Mouse (Mus musculus): ENCODE measurements around the gene Nadk2. TPM values are rescaled to one million over a fixed set of nuclear protein-coding genes. Genes with fewer than 3 reads are reported as not detected.

The Nadk2 gene
- polyA plus RNA-seq, 1 experiment from 2014 or later: 51.9 TPM

DNA sequence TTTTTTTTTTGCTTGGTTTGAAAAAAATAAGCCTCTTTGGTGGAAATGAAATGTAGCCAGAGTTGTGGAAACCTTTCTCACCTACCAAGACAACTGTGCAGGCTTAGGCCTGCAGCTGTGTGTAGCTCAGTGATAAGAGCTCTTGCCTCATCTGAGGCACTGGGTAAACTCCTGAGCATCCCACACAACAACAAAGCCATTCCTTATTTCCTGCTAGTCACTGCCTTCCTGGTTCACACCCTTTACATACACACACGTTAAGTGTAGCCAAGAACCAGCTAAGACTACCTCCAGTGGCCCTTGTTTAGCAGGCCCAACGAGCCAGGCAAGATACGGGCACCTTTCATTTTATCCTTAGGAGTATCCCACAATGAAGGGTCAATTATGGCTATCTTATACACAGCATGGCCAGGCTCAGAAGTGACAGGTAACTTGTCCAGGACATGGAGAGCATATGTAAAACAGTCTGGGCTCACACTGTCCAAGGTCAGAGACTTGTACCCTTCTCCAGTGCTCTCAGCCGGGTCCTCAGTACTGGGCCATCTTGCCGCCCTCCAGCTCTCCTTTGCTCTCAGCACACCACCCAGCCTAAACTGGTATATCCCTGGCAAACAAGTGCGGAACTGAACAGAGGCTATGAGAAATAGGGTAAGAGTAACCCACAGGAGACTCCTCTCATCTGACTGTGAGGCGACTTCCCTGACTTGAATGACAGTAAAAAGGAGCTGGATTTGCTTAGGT lies 56.2 kb downstream of the Nadk2 start:
- peaks cover 4% of the 10 kb centered on the region for H3K36me3 ChIP-seq (replicated peaks; ENCODE audit: control insufficient read depth, insufficient read depth, low read depth, low read length)

DNA sequence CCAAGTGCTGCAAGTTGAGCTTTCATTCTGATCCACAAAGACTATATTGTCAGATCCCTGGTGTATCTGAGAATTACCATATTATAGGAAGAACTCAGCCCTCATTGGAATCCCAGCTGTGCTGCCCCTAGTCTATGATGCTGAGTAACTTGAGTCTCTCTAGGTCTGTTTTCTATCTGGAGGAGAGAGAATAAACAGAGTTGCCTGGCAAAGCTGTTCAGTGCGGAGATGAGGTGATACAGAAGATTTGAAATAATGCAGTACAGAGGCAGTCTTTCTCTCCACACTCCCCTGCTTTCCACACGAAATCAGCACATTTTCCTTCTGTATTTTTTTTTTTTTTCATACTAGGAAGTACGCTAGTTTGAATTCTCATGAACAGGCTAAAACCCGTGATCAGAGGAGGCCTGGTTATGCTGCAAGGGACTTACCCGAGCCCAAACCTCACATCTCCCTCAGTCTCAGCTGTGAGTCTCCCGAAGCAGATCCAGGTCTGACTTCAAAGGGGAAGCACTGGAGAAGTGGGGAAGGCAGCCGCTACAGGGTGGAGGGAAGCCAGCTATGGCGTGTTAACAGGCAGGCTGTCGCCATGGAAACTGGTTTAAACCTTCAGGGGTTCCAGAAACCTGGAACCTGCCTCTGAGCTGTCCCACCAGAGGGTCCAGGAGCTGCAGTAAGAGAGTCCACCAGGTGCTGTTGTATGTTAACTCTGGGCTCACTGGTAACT lies 59.9 kb downstream of the Nadk2 start:
- Histone ChIP-seq H3K4me3 (ENCODE audit: low read depth, low read length) (no peak overlapping the region), H3K4me1 (ENCODE audit: control insufficient read depth, insufficient read depth, low read length) (no peaks in the 10 kb centered on the region), H3K27me3 (ENCODE audit: control insufficient read depth, insufficient read depth, low read length) (no peaks in the 10 kb centered on the region), H3K4me2 (ENCODE audit: low read depth, low read length) (no peak overlapping the region), H3K36me3 (replicated peaks; ENCODE audit: control insufficient read depth, insufficient read depth, low read depth, low read length) (peaks cover 4% of the 10 kb centered on the region), H3K9me3 (replicated peaks; ENCODE audit: control insufficient read depth, low read length) (no peaks in the 10 kb centered on the region), H3K9ac (replicated peaks; ENCODE audit: low read length) (no peak overlapping the region), H3K27ac (replicated peaks; ENCODE audit: low read depth, low read length) (no peak overlapping the region)
- peak; percentile 41 for DNase-seq (ENCODE audit: low spot score)
- WGBS: 76% methylated on average over 9 of the region's 9 CpGs
- no peak for ATAC-seq (replicated peaks; ENCODE audit: insufficient number of reproducible peaks, low FRiP score, low TSS enrichment, low read depth)

More for the DNA sequence above, 56.2 kb downstream of the Nadk2 start:
- WGBS: 91% methylated on average over 7 of the region's 7 CpGs
- DNase-seq (ENCODE audit: low spot score): no peak
- no peaks in the 10 kb centered on the region for H3K27me3 ChIP-seq (ENCODE audit: control insufficient read depth, insufficient read depth, low read length)
- H3K4me1 ChIP-seq (ENCODE audit: control insufficient read depth, insufficient read depth, low read length): no peaks in the 10 kb centered on the region
- no peaks in the 10 kb centered on the region for H3K9me3 ChIP-seq (replicated peaks; ENCODE audit: control insufficient read depth, low read length)
- ATAC-seq (replicated peaks; ENCODE audit: insufficient number of reproducible peaks, low FRiP score, low TSS enrichment, low read depth): no peak
- no peak overlapping the region for H3K9ac ChIP-seq (replicated peaks; ENCODE audit: low read length)
- no peak overlapping the region for H3K4me2 ChIP-seq (ENCODE audit: low read depth, low read length)
- no peak overlapping the region for H3K27ac ChIP-seq (replicated peaks; ENCODE audit: low read depth, low read length)
- H3K4me3 ChIP-seq (ENCODE audit: low read depth, low read length): no peak overlapping the region

- Histone ChIP-seq H3K27me3 (ENCODE audit: control insufficient read depth, insufficient read depth, low read length) (no peaks in the 10 kb centered on the region), H3K27ac (replicated peaks; ENCODE audit: low read depth, low read length) (no peak overlapping the region), H3K36me3 (replicated peaks; ENCODE audit: control insufficient read depth, insufficient read depth, low read depth, low read length) (peaks cover 7% of the 10 kb centered on the region), H3K4me1 (ENCODE audit: control insufficient read depth, insufficient read depth, low read length) (no peaks in the 10 kb centered on the region), H3K9ac (replicated peaks; ENCODE audit: low read length) (no peak overlapping the region), H3K4me3 (ENCODE audit: low read depth, low read length) (no peak overlapping the region), H3K9me3 (replicated peaks; ENCODE audit: control insufficient read depth, low read length) (no peaks in the 10 kb centered on the region), H3K4me2 (ENCODE audit: low read depth, low read length) (no peak overlapping the region)
- DNase-seq (ENCODE audit: low spot score) (no peak), ATAC-seq (replicated peaks; ENCODE audit: insufficient number of reproducible peaks, low FRiP score, low TSS enrichment, low read depth) (no peak)
- WGBS: 83% methylated on average over 4 of the region's 4 CpGs
Measured at GRCm38 (mm10) chr15:9131499-9131888, 60.4 kb downstream of the Nadk2 start.

DNA sequence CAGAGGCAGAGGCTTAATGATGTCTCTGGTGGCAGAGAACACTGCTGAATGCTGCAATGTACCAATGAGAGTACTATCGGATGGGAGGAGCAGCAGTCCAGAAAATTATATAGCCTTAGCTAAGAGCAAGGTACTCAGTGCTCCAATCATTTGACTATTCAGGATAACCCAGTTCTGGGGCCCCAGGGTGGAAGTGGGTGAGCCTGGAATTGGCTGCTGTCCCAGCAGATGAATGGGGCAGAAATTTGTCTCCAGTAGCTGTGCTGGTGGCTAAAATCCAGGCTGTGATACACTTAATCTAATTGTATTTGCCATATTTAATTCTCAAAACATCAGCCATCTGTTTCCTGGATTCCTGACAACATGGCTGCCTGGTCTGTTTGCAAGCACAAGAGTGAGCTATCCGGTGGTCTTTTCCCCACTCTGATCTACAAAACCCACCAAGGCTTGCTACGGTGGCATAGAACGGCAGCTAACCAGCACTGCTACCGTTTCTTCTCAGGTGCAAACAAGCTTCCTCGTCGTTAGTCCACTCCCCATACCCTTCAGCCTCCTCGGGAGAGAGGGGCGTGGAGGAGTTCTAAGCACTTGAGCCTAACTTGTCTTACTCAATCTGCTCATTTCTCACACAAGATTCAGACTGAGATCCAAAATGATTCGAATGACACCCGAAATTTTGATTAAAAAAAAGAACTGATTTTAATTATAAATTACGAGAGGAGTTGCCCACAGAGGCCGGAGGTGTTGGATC lies 61.8 kb downstream of the Nadk2 start:
- H3K36me3 ChIP-seq (replicated peaks; ENCODE audit: control insufficient read depth, insufficient read depth, low read depth, low read length): peaks cover 10% of the 10 kb centered on the region
- no peak overlapping the region for H3K4me2 ChIP-seq (ENCODE audit: low read depth, low read length)
- no peaks in the 10 kb centered on the region for H3K27me3 ChIP-seq (ENCODE audit: control insufficient read depth, insufficient read depth, low read length)
- no peaks in the 10 kb centered on the region for H3K4me1 ChIP-seq (ENCODE audit: control insufficient read depth, insufficient read depth, low read length)
- H3K9me3 ChIP-seq (replicated peaks; ENCODE audit: control insufficient read depth, low read length): no peaks in the 10 kb centered on the region
- no peak for ATAC-seq (replicated peaks; ENCODE audit: insufficient number of reproducible peaks, low FRiP score, low TSS enrichment, low read depth)
- no peak for DNase-seq (ENCODE audit: low spot score)
- H3K9ac ChIP-seq (replicated peaks; ENCODE audit: low read length): no peak overlapping the region
- no peak overlapping the region for H3K27ac ChIP-seq (replicated peaks; ENCODE audit: low read depth, low read length)
- H3K4me3 ChIP-seq (ENCODE audit: low read depth, low read length): no peak overlapping the region
- 86% methylated on average over 13 of the region's 13 CpGs for WGBS

DNA sequence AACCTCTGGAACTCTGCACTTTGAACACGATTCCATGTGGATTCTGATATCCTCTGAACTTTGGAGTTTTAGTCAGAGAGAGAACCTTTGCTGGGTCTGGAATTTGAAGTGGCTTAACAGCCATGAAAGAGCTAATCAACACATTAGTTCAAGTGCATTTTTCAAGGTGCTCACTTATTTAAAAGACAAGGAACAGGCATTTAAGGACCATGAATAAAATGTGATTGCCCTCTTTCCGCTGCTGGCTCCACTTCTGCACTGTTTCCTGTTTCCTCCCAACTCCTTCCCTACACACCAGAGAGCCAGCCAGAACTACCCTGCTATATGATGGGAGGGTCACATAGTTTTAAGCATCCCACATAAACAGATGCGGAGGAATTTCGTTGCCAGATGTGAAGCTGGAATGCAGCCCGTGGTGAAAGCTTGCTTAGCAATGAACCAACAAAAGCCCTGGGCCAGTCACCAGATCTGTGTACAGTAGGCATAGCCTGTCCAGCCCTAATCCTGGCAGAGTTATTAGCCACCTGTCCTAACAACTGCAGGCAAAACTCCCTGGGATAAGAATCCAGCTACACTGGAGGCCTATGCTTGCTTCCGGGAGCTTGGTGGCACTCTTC lies 63.9 kb downstream of the Nadk2 start:
- Histone ChIP-seq H3K9ac (replicated peaks; ENCODE audit: low read length) (no peak overlapping the region), H3K27me3 (ENCODE audit: control insufficient read depth, insufficient read depth, low read length) (no peaks in the 10 kb centered on the region), H3K27ac (replicated peaks; ENCODE audit: low read depth, low read length) (no peak overlapping the region), H3K36me3 (replicated peaks; ENCODE audit: control insufficient read depth, insufficient read depth, low read depth, low read length) (peaks cover 9% of the 10 kb centered on the region), H3K4me3 (ENCODE audit: low read depth, low read length) (no peak overlapping the region), H3K9me3 (replicated peaks; ENCODE audit: control insufficient read depth, low read length) (no peaks in the 10 kb centered on the region), H3K4me2 (ENCODE audit: low read depth, low read length) (no peak overlapping the region), H3K4me1 (ENCODE audit: control insufficient read depth, insufficient read depth, low read length) (no peaks in the 10 kb centered on the region)
- 60% methylated on average over 6 of the region's 6 CpGs for WGBS
- ATAC-seq (replicated peaks; ENCODE audit: insufficient number of reproducible peaks, low FRiP score, low TSS enrichment, low read depth): no peak
- peak; percentile 48 for DNase-seq (ENCODE audit: low spot score)

- WGBS: 30% methylated on average over 10 of the region's 10 CpGs
- DNase-seq (ENCODE audit: low spot score): no peak
Measured at GRCm38 (mm10) chr15:9139447-9139846, 68.4 kb downstream of the Nadk2 start.

GRCm38 (mm10) chr15:9140252-9140680 lies 69.2 kb downstream of the Nadk2 start, which contains the start of gene Lmbrd2:
Gene Lmbrd2, plus strand, starts transcription at chr15:9140550.
- Histone ChIP-seq H3K4me1 (ENCODE audit: control insufficient read depth, insufficient read depth, low read length) (no peaks in the 10 kb centered on the region), H3K36me3 (replicated peaks; ENCODE audit: control insufficient read depth, insufficient read depth, low read depth, low read length) (peaks cover 9% of the 10 kb centered on the region), H3K4me3 (ENCODE audit: low read depth, low read length) (peak within 1 kb of the TSS; percentile 64), H3K9me3 (replicated peaks; ENCODE audit: control insufficient read depth, low read length) (no peaks in the 10 kb centered on the region), H3K9ac (replicated peaks; ENCODE audit: low read length) (peak within 1 kb of the TSS; percentile 74), H3K27me3 (ENCODE audit: control insufficient read depth, insufficient read depth, low read length) (no peaks in the 10 kb centered on the region), H3K27ac (replicated peaks; ENCODE audit: low read depth, low read length) (peak within 1 kb of the TSS; percentile 31; the same call in 1 of the 2 replicates), H3K4me2 (ENCODE audit: low read depth, low read length) (peak within 1 kb of the TSS; percentile 73)
- ATAC-seq (replicated peaks; ENCODE audit: insufficient number of reproducible peaks, low FRiP score, low TSS enrichment, low read depth) (peak; percentile 98), DNase-seq (ENCODE audit: low spot score) (peak; percentile 98)
- WGBS: under 1% methylated on average over 34 of the region's 34 CpGs

More at GRCm38 (mm10) chr15:9139447-9139846, 68.4 kb downstream of the Nadk2 start:
- peak overlapping the region; percentile 69 for H3K9ac ChIP-seq (replicated peaks; ENCODE audit: low read length)
- H3K27me3 ChIP-seq (ENCODE audit: control insufficient read depth, insufficient read depth, low read length): no peaks in the 10 kb centered on the region
- ATAC-seq (replicated peaks; ENCODE audit: insufficient number of reproducible peaks, low FRiP score, low TSS enrichment, low read depth): no peak
- peaks cover 9% of the 10 kb centered on the region for H3K36me3 ChIP-seq (replicated peaks; ENCODE audit: control insufficient read depth, insufficient read depth, low read depth, low read length)
- H3K4me3 ChIP-seq (ENCODE audit: low read depth, low read length): peak overlapping the region; percentile 64
- no peaks in the 10 kb centered on the region for H3K9me3 ChIP-seq (replicated peaks; ENCODE audit: control insufficient read depth, low read length)
- H3K4me2 ChIP-seq (ENCODE audit: low read depth, low read length): peak overlapping the region; percentile 60
- no peak overlapping the region for H3K27ac ChIP-seq (replicated peaks; ENCODE audit: low read depth, low read length)
- H3K4me1 ChIP-seq (ENCODE audit: control insufficient read depth, insufficient read depth, low read length): no peaks in the 10 kb centered on the region

Measured in embryonic facial prominence, embryonic 11.5 days (tissue).